Mouse (Mus musculus): ENCODE data around the gene Dnah2. TPM values are rescaled to one million over a fixed set of nuclear protein-coding genes. Genes with fewer than 3 reads are reported as not detected.

Gene Dnah2
- polyA plus RNA-seq, 1 experiment from 2014 or later: 3.1 TPM

DNA sequence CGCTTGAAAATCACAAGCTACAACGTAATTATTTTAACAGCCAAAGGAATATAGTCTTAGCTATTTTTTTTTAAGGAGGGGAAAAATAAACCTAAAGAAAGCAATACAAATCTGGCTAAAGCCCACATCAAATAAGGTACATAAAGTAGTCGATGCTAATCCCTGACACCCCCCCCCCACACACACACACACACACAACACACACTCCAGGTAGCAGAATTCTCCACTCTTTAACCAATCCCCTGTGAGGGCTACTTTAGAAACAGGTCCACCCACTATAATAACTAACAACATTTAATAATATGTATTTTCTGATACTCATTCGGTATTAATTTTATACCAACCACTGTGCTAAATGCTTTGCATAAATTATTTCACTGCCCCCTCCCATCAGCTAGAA lies 132.4 kb downstream of the Dnah2 start:
- H3K36me3 ChIP-seq: peaks cover 10% of the 10 kb centered on the region
- ATAC-seq (ENCODE audit: low FRiP score): no peak
- H3K27ac ChIP-seq (replicated peaks): peak overlapping the region; percentile 98
- no peaks in the 10 kb centered on the region for H3K9me3 ChIP-seq (replicated peaks)
- peaks cover 11% of the 10 kb centered on the region for H3K27me3 ChIP-seq (replicated peaks)
- peak overlapping the region; percentile 60 for H3K9ac ChIP-seq (replicated peaks)
- H3K4me1 ChIP-seq: peaks cover 80% of the 10 kb centered on the region
- H3K4me2 ChIP-seq: peak overlapping the region; percentile 96
- under 1% methylated on average over 4 of the region's 4 CpGs for WGBS
- peak overlapping the region; percentile 65 for H3K4me3 ChIP-seq (replicated peaks)

DNA sequence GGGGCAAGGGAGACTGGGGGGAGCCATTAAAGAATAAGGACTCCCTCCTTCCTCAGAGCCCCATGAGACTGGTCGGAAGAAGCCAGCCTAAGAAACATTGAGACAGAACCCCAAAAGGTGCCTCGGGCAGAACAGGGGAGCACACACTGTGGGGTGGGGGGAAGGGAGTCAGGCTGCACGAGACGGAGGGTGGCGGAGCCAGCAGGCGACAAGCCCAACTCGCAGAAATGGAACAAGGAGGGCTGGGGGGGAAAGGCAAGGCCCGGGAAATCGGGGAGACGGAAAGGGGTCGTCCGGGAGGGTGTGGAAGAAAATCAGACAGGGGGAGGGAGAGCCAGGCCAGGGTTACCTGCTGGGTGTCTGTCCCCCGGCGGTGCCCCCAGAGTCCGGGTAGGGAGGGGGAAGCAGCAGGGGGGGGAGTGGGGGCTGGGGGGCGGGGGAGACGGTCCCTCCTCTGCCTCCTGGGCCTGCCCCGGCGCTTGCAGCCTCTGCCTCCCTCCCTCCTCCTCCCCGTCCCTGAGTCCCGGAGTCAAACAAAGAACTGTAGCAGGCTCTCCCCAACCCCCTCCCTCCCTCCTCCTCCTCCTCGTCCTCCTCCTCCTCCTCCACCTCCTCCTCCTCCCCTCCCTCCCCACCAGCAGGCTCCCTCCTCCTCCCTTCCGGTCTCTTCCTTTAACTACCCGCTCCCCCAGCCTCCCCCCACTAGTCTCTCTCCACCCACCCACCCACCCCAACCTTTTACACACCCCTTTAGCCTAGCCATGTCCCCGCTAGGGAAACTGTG lies 133.1 kb downstream of the Dnah2 start:
- 2% methylated on average over 11 of the region's 25 CpGs for whole genome bisulfite sequencing

DNA sequence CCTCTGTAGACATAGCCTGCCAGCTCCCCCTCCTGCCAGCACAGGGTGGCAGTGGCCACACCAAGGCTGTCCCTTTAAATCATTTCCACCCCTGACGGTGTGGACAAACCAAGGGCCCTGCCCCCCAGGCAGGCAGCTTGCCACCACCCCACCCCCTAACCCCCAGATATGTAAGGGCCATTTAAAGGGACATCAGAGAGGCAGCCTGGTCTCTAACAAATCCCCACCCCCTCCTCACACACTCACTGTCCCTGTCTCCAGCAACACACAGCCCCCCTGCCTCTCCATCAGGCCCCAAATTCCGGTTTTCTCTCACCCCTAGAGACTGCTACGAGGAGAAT lies 133.6 kb downstream of the Dnah2 start:
- H3K4me1 ChIP-seq: peaks cover 75% of the 10 kb centered on the region
- peak overlapping the region; percentile 98 for H3K27ac ChIP-seq (replicated peaks)
- H3K36me3 ChIP-seq: peaks cover 10% of the 10 kb centered on the region
- H3K4me3 ChIP-seq (replicated peaks): peak overlapping the region; percentile 65
- no peaks in the 10 kb centered on the region for H3K9me3 ChIP-seq (replicated peaks)
- ATAC-seq (ENCODE audit: low FRiP score): peak; percentile 1; the same call in 1 of the 2 replicates
- no peaks in the 10 kb centered on the region for H3K27me3 ChIP-seq (replicated peaks)
- H3K4me2 ChIP-seq: peak overlapping the region; percentile 96
- 0% methylated on average over 3 of the region's 3 CpGs for WGBS
- peak overlapping the region; percentile 91 for H3K9ac ChIP-seq (replicated peaks)

More for the DNA sequence above, 133.1 kb downstream of the Dnah2 start:
- H3K36me3 ChIP-seq: peaks cover 10% of the 10 kb centered on the region
- H3K27ac ChIP-seq (replicated peaks): peak overlapping the region; percentile 98
- H3K4me3 ChIP-seq (replicated peaks): peak overlapping the region; percentile 65
- peaks cover 78% of the 10 kb centered on the region for H3K4me1 ChIP-seq
- peak; percentile 16; the same call in 1 of the 2 replicates for ATAC-seq (ENCODE audit: low FRiP score)
- peak overlapping the region; percentile 96 for H3K4me2 ChIP-seq
- H3K27me3 ChIP-seq (replicated peaks): peaks cover 5% of the 10 kb centered on the region; the same call in 1 of the 2 replicates
- no peaks in the 10 kb centered on the region for H3K9me3 ChIP-seq (replicated peaks)
- peak overlapping the region; percentile 91 for H3K9ac ChIP-seq (replicated peaks)

DNA sequence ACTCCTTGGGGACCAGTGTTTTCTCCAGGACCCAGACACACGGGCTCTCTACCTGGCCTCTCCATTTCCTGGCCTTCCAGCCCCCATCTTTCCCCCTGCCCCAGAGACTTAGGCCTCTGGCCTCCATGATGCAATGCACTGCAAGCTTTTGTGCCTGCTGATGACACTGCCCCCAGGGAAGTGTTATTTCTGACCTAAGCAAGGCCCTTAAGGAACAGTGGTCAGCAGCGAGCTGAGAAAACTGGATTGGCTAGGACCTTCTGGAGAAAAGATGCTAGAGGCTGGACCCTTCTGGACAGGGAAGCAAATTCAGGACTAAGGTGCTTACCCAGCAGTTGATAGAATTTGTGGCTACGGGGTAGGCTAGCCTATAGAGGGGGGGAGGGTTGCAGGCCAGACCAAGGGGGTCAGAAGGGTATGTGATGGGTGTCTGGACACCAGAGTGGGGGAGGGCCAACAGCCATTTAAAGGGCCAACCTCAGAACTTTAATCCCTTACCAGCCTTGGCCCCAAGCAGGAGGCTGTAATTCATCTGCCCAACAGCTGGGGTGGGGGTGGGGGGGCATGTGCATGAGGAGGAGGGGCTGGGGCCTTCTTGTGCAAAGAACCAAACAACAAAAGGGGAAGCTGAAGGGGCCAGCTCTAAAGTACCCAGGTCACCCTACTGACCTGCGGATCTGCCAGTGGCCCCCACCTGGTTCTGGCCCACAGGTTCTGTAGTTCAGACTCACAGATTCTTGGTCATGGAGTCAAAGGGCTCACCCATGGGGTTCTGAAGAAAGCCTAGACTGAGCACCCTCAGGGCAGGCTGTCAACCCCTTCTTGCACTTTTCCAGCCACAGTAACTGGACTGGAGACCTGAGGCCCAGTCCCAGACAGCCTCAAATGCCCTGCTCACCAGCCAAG lies 134.2 kb downstream of the Dnah2 start:
- 9% methylated on average over 4 of the region's 4 CpGs for WGBS
- peak overlapping the region; percentile 65 for H3K4me3 ChIP-seq (replicated peaks)

DNA sequence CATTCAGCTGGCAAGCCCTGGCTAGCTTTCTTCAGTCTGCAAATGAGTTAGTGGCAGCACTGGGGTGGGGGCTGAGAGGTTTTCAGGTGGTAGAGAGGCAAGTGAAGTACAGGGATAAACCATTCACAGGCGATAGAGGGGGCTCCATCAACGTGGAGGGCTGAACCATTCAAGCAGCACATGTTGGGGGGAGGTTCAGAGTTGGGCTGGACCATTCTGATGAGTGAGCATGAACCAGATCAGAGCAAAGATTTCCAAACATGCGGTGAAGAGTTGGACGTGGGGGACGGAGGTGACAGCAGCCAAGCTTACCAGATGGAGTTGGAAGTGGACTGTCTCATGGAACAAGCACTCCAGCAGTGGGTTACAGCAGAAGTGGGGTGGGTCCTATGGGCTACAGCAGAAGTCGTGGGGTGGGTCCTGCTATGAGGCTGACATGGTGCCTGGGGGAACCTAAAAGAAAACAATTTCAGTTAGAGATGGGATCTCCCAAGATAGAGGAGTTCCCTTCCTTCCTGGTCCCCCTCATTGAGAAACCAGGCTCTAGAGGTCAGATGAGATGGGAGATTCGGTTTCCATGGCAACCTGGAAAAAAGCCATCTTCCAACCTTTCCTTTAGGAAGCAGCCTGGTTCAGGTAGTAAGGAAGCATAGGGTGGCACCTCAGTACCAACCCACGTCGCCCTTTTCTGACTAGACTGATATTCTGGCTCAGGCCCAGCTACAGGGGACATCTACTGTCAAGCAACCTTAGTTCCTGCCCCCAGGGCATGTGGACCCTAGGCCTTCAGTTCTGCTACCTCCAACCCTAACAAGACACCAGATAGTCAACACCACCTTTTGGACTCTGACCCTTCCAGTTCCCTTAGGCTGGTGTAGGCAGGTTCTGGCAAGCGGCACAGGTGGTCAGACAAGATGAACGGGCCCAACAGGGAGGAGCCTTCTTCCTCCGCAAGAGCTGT lies 135.4 kb downstream of the Dnah2 start, which contains the start of gene Kdm6b:
TSS of gene Kdm6b (minus strand) at position 455 of the 961 bp plus-strand sequence.
- Histone ChIP-seq H3K4me2 (peak within 1 kb of the TSS; percentile 96), H3K4me3 (replicated peaks) (peak within 1 kb of the TSS; percentile 65), H3K9ac (replicated peaks) (peak within 1 kb of the TSS; percentile 91), H3K4me1 (peaks cover 79% of the 10 kb centered on the region), H3K9me3 (replicated peaks) (no peaks in the 10 kb centered on the region), H3K36me3 (peaks cover 10% of the 10 kb centered on the region), H3K27ac (replicated peaks) (peak within 1 kb of the TSS; percentile 98), H3K27me3 (replicated peaks) (no peaks in the 10 kb centered on the region)
- WGBS: 32% methylated on average over 12 of the region's 12 CpGs
- no peak for ATAC-seq (ENCODE audit: low FRiP score)

More for the DNA sequence above, 134.2 kb downstream of the Dnah2 start:
- Histone ChIP-seq H3K4me2 (peak overlapping the region; percentile 96), H3K4me1 (peaks cover 75% of the 10 kb centered on the region), H3K27me3 (replicated peaks) (no peaks in the 10 kb centered on the region), H3K9me3 (replicated peaks) (no peaks in the 10 kb centered on the region), H3K9ac (replicated peaks) (peak overlapping the region; percentile 91), H3K27ac (replicated peaks) (peak overlapping the region; percentile 98), H3K36me3 (peaks cover 10% of the 10 kb centered on the region)
- no peak for ATAC-seq (ENCODE audit: low FRiP score)

DNA sequence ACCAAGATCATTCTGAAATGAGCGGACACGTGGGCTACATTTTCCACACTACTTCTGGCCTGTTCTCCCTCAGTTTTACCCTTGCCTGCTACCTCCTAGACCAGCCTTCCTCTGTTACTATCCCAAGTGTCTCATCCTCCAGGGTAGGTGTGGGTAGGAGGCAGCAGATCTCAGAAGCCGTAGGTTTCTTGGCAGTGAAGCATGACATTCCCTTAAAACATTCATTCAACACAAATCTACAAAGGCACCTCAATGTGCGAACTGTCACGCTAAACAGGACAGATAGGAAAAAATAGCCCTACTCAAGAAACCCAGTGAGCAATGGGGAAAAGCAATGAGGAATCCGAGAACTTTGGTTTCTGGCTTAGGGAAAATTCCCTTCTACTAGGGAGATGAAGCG lies 136.4 kb downstream of the Dnah2 start:
- H3K4me2 ChIP-seq: peak overlapping the region; percentile 96
- peaks cover 16% of the 10 kb centered on the region for H3K36me3 ChIP-seq
- H3K9me3 ChIP-seq (replicated peaks): no peaks in the 10 kb centered on the region
- 52% methylated on average over 7 of the region's 7 CpGs for WGBS
- H3K27ac ChIP-seq (replicated peaks): peak overlapping the region; percentile 98
- peaks cover 79% of the 10 kb centered on the region for H3K4me1 ChIP-seq
- no peak for ATAC-seq (ENCODE audit: low FRiP score)
- no peaks in the 10 kb centered on the region for H3K27me3 ChIP-seq (replicated peaks)
- peak overlapping the region; percentile 77 for H3K9ac ChIP-seq (replicated peaks)
- H3K4me3 ChIP-seq (replicated peaks): peak overlapping the region; percentile 65

DNA sequence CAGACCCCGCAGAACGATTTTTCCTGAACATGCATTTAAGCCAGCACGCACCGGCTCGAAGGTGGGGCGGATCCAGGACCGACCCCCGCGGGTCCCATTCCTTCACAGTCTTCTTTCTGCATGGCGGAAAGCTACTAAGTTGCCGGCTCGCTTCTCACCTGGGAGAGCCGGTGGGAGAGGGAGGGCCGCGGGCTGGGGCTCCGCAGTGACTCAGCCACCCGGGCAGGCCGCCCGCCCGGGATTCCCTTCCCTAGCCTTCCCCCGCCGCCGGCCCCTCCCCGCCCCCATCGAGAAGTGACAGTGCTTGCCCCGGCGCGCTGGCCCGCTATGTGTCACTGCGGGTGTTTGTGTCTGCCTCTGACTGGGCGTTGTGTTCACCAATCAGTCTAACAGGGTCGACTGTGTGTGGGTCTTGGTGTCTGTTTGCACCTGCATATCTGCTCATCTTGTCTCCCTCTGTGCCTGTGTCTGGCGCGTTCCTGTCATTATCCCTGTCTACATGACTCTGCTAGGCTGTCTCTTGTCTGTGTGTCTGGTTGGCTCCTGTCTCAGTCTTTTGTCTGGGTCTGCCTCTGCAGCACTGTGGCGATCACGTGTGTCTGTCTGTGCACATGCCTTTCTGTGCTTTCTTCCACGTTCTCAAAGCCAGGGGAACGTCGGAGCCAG lies 137.2 kb downstream of the Dnah2 start:
- Histone ChIP-seq H3K9me3 (replicated peaks) (no peaks in the 10 kb centered on the region), H3K4me2 (peak overlapping the region; percentile 96), H3K9ac (replicated peaks) (peak overlapping the region; percentile 77), H3K36me3 (peaks cover 24% of the 10 kb centered on the region), H3K27ac (replicated peaks) (peak overlapping the region; percentile 98), H3K4me1 (peaks cover 77% of the 10 kb centered on the region), H3K27me3 (replicated peaks) (no peaks in the 10 kb centered on the region), H3K4me3 (replicated peaks) (peak overlapping the region; percentile 65)
- under 1% methylated on average over 38 of the region's 39 CpGs for WGBS
- no peak for ATAC-seq (ENCODE audit: low FRiP score)

DNA sequence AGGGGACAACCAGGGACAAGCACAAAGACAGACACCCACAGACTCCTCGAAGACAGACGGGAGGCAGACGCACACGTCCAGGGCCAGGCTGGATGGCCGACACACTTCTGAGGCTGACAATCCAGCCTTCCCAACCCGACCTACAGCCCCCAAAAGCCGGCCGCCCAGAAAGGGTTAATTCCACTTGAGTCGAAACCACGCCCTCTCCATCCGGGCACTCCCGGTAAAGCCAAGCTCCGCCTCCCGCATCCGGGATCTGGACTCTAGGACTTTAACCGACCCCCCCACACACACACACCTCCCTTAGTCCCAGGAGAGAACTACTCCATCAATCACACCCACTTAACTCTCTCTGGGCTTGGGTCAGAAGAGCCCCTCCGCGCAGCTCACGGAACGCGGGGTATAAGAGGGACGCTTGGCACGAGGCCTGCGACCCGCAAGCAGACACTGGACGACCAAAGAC lies 137.8 kb downstream of the Dnah2 start:
- Histone ChIP-seq H3K9ac (replicated peaks) (peak overlapping the region; percentile 77), H3K4me1 (peaks cover 75% of the 10 kb centered on the region), H3K27me3 (replicated peaks) (no peaks in the 10 kb centered on the region), H3K9me3 (replicated peaks) (no peaks in the 10 kb centered on the region), H3K27ac (replicated peaks) (peak overlapping the region; percentile 98), H3K4me3 (replicated peaks) (peak overlapping the region; percentile 65), H3K4me2 (peak overlapping the region; percentile 96), H3K36me3 (peaks cover 30% of the 10 kb centered on the region)
- 0% methylated on average over 26 of the region's 26 CpGs for WGBS
- ATAC-seq (ENCODE audit: low FRiP score): peak; percentile 51

DNA sequence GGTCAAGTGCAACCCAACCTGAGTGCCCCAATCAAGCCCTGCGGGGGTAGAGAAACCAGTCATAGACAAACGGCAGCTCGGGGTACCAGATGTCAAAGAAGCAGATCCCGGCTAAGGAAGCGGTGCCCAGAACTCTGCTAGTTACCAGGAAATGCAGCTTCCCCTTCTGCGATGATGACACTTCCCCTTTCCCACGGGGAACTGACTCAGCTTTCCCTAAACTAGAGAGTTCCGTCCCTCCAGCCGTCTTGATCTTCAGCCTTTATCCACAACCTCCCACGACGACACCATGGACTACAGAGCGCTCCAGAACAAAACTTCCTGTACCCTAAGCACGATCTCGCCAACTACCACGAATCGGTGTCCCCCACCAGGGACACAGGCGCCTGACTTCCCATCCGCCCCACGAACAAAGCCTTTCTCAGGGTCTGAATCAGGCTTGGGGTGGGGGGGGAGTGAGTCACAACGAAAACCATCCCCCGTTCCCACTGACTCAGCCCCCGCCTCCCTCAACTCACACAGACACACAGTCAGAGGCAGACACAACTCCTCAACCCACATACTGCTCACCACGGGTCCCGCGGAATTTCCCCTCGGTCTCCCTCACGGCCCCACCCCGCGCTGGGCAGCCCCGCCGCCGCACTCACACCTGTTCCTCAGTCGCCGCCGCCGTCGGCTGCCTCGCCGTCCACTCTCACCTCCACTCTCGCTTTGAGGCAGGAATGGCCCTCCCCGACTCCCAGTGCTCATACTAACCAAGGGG lies 138.4 kb downstream of the Dnah2 start:
- Histone ChIP-seq H3K27ac (replicated peaks) (peak overlapping the region; percentile 98), H3K4me2 (peak overlapping the region; percentile 96), H3K36me3 (peaks cover 36% of the 10 kb centered on the region), H3K9me3 (replicated peaks) (no peaks in the 10 kb centered on the region), H3K27me3 (replicated peaks) (no peaks in the 10 kb centered on the region), H3K4me1 (peaks cover 75% of the 10 kb centered on the region), H3K9ac (replicated peaks) (peak overlapping the region; percentile 77), H3K4me3 (replicated peaks) (peak overlapping the region; percentile 65)
- ATAC-seq (ENCODE audit: low FRiP score): 0 out of 2 replicates have a peak, but pooled peaks have one; percentile 8
- under 1% methylated on average over 41 of the region's 41 CpGs for WGBS

DNA sequence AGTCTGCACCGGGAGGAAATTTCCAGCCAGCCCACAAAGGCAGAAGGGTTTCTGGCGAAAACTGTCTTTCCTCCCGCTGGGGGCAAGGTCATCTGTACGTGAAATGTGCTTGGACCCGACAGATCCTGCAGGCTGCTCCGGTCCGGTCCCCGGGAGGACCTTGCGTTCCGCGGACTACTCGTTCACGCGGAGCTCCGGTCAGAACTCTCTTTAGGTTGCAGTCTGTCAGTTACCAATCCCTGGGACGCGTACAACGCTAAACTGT lies 138.9 kb downstream of the Dnah2 start:
- Histone ChIP-seq H3K27me3 (replicated peaks) (no peaks in the 10 kb centered on the region), H3K9me3 (replicated peaks) (no peaks in the 10 kb centered on the region), H3K36me3 (peaks cover 41% of the 10 kb centered on the region), H3K9ac (replicated peaks) (peak overlapping the region; percentile 77), H3K27ac (replicated peaks) (peak overlapping the region; percentile 98), H3K4me1 (peaks cover 72% of the 10 kb centered on the region), H3K4me3 (replicated peaks) (peak overlapping the region; percentile 65), H3K4me2 (peak overlapping the region; percentile 96)
- under 1% methylated on average over 18 of the region's 18 CpGs for WGBS
- no peak for ATAC-seq (ENCODE audit: low FRiP score)

Measured in neural tube, embryonic 15.5 days (tissue).